Mouse (Mus musculus): ENCODE data around the gene Rpl13.

Rpl13 gene

DNA sequence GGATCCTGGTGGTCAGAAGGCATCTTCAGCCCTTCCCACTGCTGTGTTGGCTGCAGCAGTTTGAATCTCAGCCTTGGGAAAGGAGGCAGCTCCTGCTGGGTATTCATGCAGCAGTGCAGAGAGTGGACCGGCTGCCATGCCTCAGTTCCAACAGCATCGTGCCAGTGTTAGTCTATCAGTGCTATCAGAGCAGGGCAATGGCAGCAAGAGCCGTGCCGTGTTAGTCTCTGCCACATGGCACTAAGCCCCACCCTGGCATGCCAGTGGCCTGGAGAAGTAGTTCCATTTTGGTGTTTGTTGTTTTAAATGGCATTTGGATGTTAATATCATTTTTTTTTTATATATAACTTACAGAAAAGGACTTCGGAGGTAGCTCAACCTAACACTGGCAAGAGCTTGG lies 6.8 kb downstream of the Rpl13 start:
- DNase-seq: no peak

DNA sequence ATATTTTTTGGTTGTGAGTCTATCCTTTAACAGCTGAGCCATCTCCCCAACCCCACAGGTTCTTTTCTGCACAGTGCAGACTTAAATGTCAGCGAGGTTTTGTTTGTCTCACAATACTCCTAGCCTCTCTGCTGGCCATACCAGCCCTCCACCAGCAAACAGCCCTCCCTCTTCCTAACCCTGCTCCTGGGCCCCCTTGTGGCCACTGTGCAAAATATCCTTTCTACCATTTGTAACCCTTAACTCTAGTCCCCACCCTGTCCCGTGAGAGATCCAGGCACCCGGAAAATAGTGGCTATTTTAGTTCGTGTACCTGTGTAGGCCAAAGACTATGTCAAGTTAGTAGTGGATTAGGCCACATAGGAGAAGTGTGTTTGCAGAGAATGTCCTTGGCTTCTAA lies 8.5 kb downstream of the Rpl13 start:
- DNase-seq: peak in 1 of 2 experiments; percentile 30

DNA sequence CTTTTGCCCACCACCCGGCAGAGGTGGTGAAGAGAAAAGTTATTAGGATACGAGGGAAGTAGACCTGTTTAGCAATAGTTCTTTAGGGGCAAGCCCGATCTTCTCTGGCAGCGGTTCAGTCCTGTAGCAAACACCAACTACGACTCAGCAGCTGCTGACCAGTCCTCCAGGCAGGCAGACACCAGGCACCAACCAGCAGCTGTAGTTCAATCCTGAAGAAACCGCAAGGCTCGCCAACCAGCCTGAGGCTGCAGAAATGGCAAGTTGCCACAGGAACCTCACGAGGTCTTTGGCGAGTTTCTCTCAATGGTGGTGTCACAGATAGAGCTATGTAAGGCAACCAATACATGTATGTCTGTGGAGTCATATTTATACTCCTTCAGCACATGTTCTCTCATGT lies 10.7 kb downstream of the Rpl13 start:
- no peak for DNase-seq

DNA sequence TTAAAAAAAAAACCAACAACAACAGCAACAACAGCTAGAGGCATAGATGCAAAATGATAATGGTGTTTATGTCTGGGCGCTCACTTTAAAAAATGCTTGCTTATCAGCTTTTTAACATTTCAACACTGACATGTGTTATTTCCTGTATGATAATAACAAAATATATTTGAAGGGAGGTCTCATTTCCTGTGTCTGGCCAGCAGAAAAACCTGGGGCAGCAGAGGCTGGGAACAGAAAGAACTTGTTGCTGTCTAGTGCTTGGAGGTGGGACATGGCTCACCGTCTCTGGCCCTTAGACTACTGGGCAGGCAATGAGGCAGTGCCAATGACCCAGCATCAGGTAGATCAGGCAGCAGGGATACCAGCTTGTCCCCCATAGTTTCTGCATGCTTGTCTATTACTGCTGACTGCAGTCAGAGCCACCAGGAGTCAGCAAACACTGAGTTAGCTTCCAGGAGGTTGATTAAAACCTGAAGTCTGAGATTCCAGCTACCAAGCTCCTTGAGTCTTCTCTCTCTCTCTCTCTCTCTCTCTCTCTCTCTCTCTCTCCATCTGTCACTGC lies 11.8 kb downstream of the Rpl13 start:
- DNase-seq: no peak

- DNase-seq: no peak
Measured at GRCm38 (mm10) chr8:123114644-123115043, 12.5 kb downstream of the Rpl13 start.

DNA sequence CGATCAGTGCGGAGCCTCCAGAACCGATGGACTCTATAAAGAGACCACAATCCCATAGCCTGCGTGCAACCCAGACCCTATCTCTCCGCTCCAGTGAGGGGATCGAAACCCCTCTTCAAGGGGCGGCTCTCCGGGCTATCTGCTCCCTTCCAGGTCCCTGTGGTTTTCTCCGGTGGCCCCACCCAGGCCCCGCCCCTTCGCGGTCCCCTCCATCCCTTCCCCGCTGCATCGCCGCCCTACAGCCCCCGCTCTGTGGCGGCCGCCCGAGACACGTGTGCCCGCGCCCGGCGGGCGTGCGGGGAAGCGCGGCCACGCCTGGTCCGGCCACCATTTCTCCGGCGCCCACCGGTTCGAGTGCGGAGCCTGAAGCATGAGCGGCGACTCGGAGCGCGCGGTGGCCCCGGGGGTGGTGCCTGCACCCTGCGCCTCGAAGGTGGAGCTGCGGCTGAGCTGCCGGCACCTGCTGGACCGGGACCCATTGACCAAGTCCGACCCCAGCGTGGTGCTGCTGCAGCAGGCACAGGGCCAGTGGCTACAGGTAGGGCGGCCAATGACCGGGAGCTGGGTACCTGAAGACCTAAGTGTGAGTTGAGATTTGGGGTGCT lies 15.1 kb downstream of the Rpl13 start, which contains the start of gene Cpne7:
Gene Cpne7 (plus strand): TSS at position 248 of the 605 bp plus-strand sequence.
- DNase-seq: no peak

GRCm38 (mm10) chr8:123117744-123118143 lies 15.6 kb downstream of the Rpl13 start:
- DNase-seq: no peak

- DNase-seq: no peak
Measured at GRCm38 (mm10) chr8:123122059-123122458, 19.9 kb downstream of the Rpl13 start.

DNA sequence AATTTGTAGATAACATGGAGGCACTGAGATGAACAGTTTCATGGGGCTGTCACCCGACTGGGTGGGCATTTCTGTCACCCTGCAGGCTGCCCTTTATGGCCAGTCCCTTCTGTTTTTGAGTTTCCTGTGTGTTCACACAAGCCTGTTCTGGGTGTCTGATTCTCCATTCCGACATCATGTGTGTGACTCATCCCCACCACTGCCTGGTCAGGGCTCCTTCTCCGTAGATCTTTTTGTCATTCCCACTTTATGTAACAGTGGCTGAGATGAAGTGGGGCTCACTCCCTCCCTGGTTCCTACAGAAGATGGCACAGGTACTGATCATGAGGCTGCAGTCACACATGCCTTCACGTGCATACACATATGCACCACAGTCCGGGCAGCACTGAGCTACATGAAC lies 20.5 kb downstream of the Rpl13 start:
- no peak for DNase-seq

DNA sequence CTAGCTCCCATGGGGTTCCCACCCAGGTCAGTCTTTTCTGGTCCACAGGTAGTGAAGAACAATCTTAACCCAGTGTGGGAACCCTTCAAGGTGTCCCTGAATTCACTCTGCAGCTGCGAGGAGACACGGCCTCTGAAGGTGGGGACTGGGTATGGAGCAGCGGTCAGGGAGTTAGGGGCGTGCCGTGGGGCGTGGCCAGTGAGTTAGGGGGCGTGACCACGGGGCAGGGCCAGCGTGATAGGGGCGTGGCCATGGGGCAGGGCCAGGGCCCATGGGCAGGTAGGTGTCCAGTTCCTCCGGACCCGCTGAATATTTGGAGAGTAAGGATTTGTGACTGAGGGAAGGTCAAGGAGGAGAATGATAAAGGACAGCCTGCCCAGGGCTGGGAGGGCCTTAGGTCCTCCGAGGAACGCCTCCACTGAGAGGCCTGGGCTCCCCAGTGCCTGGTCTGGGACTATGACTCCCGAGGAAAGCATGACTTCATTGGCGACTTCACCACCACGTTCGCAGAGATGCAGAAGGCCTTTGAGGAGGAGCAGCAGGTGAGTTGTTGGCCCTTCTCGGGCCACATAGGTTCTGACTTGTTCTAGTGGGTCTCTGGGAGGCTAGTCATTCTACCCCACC lies 24.2 kb downstream of the Rpl13 start:
- no peak for DNase-seq

DNA sequence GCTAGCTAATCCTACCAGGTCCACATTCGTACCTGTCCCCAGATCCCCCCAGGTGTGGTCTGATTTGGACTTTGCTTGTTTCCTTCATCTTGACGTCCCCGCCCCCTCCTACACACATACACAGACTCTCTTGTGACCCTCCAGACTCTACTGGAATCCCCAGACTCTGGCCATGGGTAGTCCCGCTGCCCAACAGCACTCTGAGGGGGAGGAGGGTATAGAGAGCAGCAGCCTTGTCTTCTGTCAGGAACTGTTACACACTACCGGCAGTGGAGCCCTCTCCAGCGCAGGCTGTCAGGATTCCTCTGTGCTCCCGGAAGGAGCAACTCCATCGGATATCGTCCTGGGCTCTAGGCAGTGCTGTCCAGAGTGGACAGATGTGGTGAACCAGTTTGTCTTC lies 28.9 kb downstream of the Rpl13 start:
- DNase-seq: no peak

DNA sequence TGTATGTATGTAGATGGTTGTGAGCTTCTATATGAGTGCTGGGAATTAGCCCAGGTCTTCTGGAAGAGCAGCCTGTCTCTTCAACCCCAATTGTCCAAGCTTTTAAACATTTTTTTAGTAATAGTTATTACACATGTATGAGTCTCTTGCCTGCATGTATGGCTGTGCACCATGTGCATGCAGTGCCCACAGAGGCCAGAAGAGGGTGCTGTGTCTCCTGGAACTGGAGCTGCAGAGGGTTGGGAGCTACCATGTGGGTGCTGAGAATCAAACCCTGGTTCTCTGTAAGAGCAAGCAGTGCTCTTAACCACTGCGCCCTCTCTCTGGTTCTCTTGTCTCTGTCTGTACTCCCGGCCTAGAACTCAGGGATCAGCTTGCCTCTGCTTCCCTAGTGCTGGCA lies 30.8 kb downstream of the Rpl13 start:
- no peak for DNase-seq

GRCm38 (mm10) chr8:123134149-123134713 lies 32.1 kb downstream of the Rpl13 start:
- no peak for DNase-seq

DNA sequence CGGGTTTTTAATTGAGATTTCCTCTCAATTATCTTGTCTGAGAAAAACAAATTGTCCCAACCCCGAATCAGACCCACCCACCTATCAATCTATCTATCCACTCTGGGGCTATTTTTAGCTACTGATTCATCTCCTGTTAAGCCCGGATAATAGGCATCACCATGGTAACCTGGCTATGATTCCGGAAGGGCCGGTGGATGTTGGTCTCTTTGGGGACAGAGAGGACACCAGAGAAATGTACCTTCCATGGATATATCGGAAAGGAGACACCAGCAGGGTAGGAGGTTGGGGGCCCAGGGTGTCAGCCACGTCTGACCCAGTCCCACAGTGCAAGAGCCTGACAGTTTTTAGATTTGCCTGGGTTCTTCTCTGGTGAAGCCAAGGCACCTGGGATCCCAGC lies 33.3 kb downstream of the Rpl13 start:
- no peak for DNase-seq

DNA sequence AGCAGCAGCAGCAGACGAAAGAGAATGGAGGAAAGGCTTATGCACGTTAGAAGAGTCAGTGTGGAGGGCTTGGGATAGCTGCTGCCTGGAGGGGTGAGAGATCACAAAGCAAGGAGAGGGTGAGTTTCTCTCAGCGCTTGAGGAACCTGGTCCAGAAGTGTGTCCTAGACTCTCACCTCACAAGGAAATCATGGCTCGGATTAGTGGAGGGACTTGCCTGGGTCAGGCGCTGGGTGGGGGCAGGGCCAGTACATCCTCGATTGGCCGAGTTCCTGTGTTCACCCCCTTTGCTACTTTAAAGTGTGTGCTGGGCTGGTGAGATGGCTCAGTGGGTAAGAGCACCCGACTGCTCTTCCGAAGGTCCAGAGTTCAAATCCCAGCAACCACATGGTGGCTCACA lies 33.7 kb downstream of the Rpl13 start:
- no peak for DNase-seq

GRCm38 (mm10) chr8:123136287-123136686 lies 34.1 kb downstream of the Rpl13 start:
- no peak for DNase-seq

DNA sequence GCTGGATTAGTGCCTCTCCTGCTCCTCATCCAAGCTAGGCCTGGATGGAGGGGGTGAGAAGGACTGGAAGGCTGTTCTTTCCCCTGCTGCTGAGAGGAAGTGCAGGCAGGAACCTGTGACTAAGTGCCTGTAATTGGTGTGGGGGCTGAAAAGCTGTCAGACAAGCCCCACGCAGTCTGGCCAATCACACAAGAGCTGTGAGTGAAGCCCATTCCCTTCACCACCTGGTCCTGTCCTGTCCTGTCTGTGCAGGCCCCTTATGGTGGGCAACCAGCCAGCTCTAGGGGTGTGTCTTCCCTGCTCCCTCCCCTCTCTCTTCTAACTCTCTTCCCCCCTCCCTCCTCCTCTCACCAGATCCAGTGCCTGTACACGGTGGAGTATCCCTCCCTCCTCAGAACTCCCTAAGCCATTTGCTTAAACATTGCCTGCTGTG lies 35.5 kb downstream of the Rpl13 start:
- no peak for DNase-seq

GRCm38 (mm10) chr8:123138741-123139140 lies 36.6 kb downstream of the Rpl13 start:
- DNase-seq: no peak

DNA sequence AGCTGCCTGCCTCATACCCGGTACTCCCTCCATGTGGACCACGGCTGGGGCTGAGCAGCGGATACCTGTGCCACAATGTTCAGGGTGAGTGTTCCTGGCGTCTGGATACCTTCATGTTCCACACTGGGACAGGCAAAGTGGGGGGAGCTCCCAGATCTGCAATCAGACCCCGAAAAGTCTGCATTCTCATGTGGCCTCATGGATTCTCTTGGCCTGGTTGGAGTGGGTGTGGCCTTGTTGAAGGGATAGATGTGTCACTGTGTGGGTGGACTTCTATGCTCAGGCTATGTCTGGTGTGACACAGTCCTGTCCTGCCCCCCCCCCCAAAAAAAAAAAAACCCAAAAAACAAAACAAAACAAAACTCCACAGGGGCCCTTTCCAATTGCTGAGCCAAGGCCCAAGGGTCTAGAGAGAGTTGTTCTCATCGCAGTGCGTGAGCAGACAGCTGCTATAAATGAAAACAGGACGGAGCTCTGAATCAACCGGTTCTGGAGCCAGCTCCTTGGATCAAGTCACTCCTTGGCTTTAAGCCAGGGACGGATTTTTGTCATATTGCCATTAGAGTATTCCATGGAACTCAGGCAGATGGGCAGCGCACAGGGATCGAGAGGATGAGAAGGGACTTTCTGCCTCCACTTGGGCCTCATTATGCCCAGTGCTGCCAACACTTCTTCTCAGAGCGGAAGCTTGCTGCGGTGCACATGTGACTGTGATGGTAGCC lies 39.8 kb downstream of the Rpl13 start:
- no peak for DNase-seq

DNA sequence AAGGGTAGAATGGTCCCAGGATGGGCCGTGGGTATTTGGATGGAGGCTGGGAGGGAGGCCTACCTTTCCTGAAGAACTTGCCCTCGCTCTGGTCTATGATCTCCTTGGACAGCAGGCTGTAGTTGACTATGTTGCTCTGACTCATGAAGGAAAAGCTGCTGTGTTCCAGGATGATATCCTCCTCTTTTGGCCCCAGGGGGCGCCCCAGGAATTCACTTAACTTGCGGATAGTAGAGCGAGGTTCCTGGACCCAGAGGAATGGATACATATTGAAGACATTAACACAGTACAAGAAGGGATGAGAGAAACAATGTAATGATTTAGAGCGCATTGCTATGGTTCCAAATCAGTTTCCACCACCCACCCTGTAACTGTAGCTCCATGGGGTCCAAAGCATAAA lies 43.1 kb downstream of the Rpl13 start:
- no peak for DNase-seq

DNA sequence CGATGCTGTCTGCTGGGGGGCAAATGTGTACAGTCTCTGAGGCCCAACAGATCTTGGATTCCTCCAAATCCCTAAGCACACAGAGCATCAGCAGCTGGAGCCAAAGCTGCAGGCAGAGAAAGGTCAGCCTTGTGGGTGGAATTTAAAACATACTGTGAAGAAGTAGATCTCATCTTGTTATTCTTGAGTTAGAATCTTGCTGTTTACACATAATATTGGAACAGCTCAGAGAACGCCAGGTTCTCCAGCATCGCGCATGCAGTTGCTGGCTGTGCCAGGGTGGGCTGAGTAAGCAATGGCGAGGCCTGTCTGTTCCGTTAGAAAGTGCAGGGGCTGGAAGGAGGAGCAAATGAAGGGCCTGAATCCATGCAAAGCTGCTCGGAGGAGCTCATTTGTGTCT lies 44.2 kb downstream of the Rpl13 start:
- no peak for DNase-seq

DNA sequence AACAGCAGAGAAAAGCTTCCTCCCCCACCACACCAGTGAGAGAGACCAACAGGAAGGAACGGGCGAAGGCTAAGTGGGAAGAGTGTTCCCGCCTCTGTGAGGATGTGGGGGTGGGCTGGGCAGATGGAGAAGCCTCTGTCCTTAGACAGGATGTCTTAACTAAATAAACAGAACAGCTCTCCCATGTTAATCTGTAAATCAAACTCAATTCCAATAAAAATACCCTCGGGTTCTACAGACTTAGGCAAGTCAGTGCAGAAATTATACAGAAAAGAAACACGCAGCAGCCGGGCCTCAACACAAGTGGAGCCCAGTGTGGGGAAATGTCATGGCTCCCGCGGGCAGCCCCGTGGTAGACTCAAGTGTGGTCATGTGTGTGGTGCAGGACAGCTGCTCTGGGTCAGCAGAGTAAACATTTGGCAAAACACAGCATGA lies 48.6 kb downstream of the Rpl13 start:
- DNase-seq: no peak

Measured in thymus, adult 18-20 months (tissue).